In the genomic region with DNA sequence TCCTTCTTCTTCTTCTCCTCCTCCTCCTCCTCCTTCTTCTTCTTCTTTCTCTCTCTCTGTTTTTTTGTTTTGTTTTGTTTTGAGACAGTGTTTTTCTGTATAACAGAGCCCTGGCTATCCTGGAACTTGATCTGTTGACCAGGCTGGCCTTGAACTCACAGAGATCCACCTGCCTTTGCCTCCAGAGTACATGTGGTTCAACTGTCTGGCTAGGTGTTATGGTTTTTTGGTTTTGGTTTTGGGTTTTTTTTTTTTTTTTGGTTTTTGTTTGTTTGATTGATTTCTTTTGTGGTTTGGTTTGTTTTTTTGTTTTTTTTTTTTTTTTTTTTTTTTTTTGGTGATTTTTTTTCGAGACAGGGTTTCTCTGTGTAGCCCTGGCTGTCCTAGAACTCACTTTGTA, we compare ENCODE assay signal across 36 mouse cellular contexts. TPM values are rescaled to one million over a fixed set of nuclear protein-coding genes. Genes with fewer than 3 reads are reported as not detected.
"Had no signal": no experiment of that assay in that cellular context is flagged by ENCODE, and none has a peak within 500 bp of the region (broad histone marks: within the 10 kb centered on the region; RNA-seq: fewer than 3 reads in every experiment).

No protein-coding gene starts in this region.

- H3K9me3 ChIP-seq: heart, embryonic 10.5 days; heart, embryonic 12.5 days; heart, embryonic 13.5 days; heart, embryonic 15.5 days; hindbrain, embryonic 10.5 days; hindbrain, embryonic 12.5 days; hindbrain, embryonic 13.5 days; hindbrain, embryonic 15.5 days; intestine, embryonic 15.5 days; kidney, embryonic 15.5 days had no signal

- DNase-seq: heart, postnatal 10 days; heart, postnatal 14 days; heart, postnatal 36 days; heart, postnatal 4 days; kidney, adult 11 months; kidney, adult 18-20 months; kidney, adult 2 months; kidney, adult 8-10 months; kidney, adult 9 months; kidney, postnatal 10 days; kidney, postnatal 14 days; kidney, postnatal 25 days; kidney, postnatal 36 days; kidney, postnatal 4 days; layer of hippocampus, adult 9-11 months; layer of hippocampus, postnatal 36 days had no signal

- H3K27ac ChIP-seq: heart, embryonic 10.5 days; heart, embryonic 13.5 days; heart, embryonic 15.5 days; hindbrain, embryonic 10.5 days; hindbrain, embryonic 12.5 days; hindbrain, embryonic 13.5 days; hindbrain, embryonic 14.5 days; hindbrain, embryonic 15.5 days; hindbrain, postnatal 0 days; intestine, embryonic 15.5 days; kidney, embryonic 15.5 days; kidney, postnatal 0 days; layer of hippocampus, adult 2 months had no signal

- H3K4me3 ChIP-seq: heart, embryonic 10.5 days; heart, embryonic 12.5 days; heart, embryonic 13.5 days; heart, embryonic 15.5 days; hindbrain, embryonic 10.5 days; hindbrain, embryonic 12.5 days; hindbrain, embryonic 13.5 days; hindbrain, embryonic 15.5 days; intestine, embryonic 15.5 days; kidney, embryonic 15.5 days; layer of hippocampus, adult 2 months had no signal

- H3K36me3 ChIP-seq: heart, embryonic 10.5 days; heart, embryonic 12.5 days; heart, embryonic 15.5 days; hindbrain, embryonic 10.5 days; hindbrain, embryonic 12.5 days; hindbrain, embryonic 13.5 days; hindbrain, embryonic 15.5 days; intestine, embryonic 15.5 days; kidney, embryonic 15.5 days had no signal

- H3K27me3 ChIP-seq: heart, embryonic 12.5 days; heart, embryonic 13.5 days; heart, embryonic 15.5 days; hindbrain, embryonic 12.5 days; hindbrain, embryonic 13.5 days; hindbrain, embryonic 15.5 days; intestine, embryonic 15.5 days; kidney, embryonic 15.5 days had no signal

- H3K4me2 ChIP-seq: heart, embryonic 11.5 days; heart, embryonic 12.5 days; heart, embryonic 13.5 days; heart, embryonic 15.5 days; hindbrain, embryonic 12.5 days; hindbrain, embryonic 13.5 days; hindbrain, embryonic 14.5 days; hindbrain, embryonic 15.5 days; intestine, embryonic 15.5 days; kidney, embryonic 15.5 days had no signal

- ATAC-seq: hindbrain, embryonic 16.5 days; hindbrain, postnatal 0 days; inflammation-experienced regulatory T-cells, adult 6 months; intestine, embryonic 15.5 days; intestine, embryonic 16.5 days; intestine, postnatal 0 days had no signal

- H3K9ac ChIP-seq: heart, embryonic 12.5 days; heart, embryonic 13.5 days; heart, embryonic 15.5 days; hindbrain, embryonic 12.5 days; hindbrain, embryonic 13.5 days; hindbrain, embryonic 14.5 days; hindbrain, embryonic 15.5 days; intestine, embryonic 15.5 days; kidney, embryonic 15.5 days had no signal

- H3K4me1 ChIP-seq: heart, embryonic 15.5 days; hindbrain, embryonic 13.5 days; hindbrain, embryonic 15.5 days; intestine, embryonic 15.5 days; kidney, embryonic 15.5 days had no signal

RNA-seq across cellular contexts. Expression of a gene that starts 35.8 kb away (rescaled TPM):
- total RNA-seq: hematopoietic stem cell, adult 5-6 weeks had no signal
- polyA plus RNA-seq: hindbrain, embryonic 15.5 days; hindbrain, postnatal 0 days had no signal
